Comparison of ENCODE assay signal across 8 mouse cellular contexts in the genomic region with DNA sequence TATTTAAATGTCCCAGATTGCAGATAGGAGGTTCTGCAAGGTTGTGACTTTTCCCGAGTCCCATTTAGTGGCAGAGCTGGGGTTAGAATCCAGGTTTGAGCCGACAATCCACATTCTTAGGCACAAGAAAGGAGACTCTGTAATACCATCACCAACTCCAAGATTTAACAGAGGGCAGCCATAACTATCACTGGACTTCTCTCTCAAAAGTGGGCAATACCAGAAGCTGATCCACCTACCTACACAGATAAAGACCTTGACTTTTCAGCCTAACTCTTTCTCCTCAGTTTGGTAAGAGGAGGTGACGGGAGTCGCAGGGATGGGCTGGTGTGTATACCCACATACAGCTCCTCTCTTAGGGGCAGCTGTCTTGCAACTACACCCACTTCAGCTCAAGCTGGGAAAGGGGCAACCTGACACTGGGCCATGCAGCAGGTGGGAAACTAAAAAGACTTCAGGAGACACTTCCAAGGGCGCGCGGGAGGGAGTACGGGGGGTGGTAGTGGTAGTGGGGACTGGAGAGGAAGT. TPM values are rescaled to one million over a fixed set of nuclear protein-coding genes. Genes with fewer than 3 reads are reported as not detected.
DNase-seq lines count a peak whose midpoint lies in the region; ATAC-seq and TF ChIP-seq lines count a peak whose summit lies in the region.

No protein-coding gene starts in this region.

- WGBS in kidney, postnatal 0 days = 7% methylated on average over 8 of the region's 8 CpGs
- 4% methylated on average over 8 of the region's 8 CpGs for WGBS in embryonic facial prominence, embryonic 10.5 days
- 3% methylated on average over 8 of the region's 8 CpGs for WGBS in neural tube, embryonic 12.5 days

- H3K9me3 ChIP-seq in kidney, postnatal 0 days (replicated peaks; ENCODE audit: low read length) = no peaks in the 10 kb centered on the region
- no peaks in the 10 kb centered on the region for H3K9me3 ChIP-seq in embryonic facial prominence, embryonic 10.5 days
- H3K9me3 ChIP-seq in neural tube, embryonic 12.5 days = no peaks in the 10 kb centered on the region

- peak overlapping the region; percentile 73 for H3K4me3 ChIP-seq in kidney, postnatal 0 days (replicated peaks; ENCODE audit: low read depth, low read length)
- H3K4me3 ChIP-seq in embryonic facial prominence, embryonic 10.5 days = peak overlapping the region; percentile 93
- H3K4me3 ChIP-seq in neural tube, embryonic 12.5 days = peak overlapping the region; percentile 48

- peak overlapping the region; percentile 95 for H3K4me2 ChIP-seq in kidney, postnatal 0 days (ENCODE audit: low read length)
- H3K4me2 ChIP-seq in neural tube, embryonic 12.5 days (replicated peaks) = peak overlapping the region; percentile 98

- no peak for ATAC-seq in kidney, postnatal 0 days (replicated peaks; ENCODE audit: low FRiP score, low read depth)
- ATAC-seq in neural tube, embryonic 12.5 days (ENCODE audit: low FRiP score, low read depth) = no peak

- DNase-seq in kidney, postnatal 0 days (ENCODE audit: low spot score) = no peak
- no peak for DNase-seq in kidney, adult 11 months
- DNase-seq in embryonic facial prominence, embryonic 10.5 days (ENCODE audit: low spot score) = no peak
- peak; percentile 41 for DNase-seq in induced T-regulatory cell, adult 2 months (ENCODE audit: low read depth)
- no peak for DNase-seq in right cerebral cortex, postnatal 4 days
- DNase-seq in natural killer cell, adult 2 months (ENCODE audit: low spot score in 2 of 2) = no peak
- DNase-seq in layer of hippocampus, adult 11-12 months (ENCODE audit: low spot score) = no peak

- H3K27ac ChIP-seq in kidney, postnatal 0 days = peak overlapping the region; percentile 99
- H3K27ac ChIP-seq in embryonic facial prominence, embryonic 10.5 days (replicated peaks) = peak overlapping the region; percentile 99
- H3K27ac ChIP-seq in neural tube, embryonic 12.5 days = peak overlapping the region; percentile 95

- H3K9ac ChIP-seq in kidney, postnatal 0 days (ENCODE audit: low read depth, low read length) = peak overlapping the region; percentile 64; the same call in 1 of the 2 replicates
- peak overlapping the region; percentile 95; the same call in 1 of the 2 replicates for H3K9ac ChIP-seq in neural tube, embryonic 12.5 days

- H3K36me3 ChIP-seq in kidney, postnatal 0 days (ENCODE audit: insufficient read depth, low read length) = no peaks in the 10 kb centered on the region
- peaks cover 21% of the 10 kb centered on the region for H3K36me3 ChIP-seq in embryonic facial prominence, embryonic 10.5 days (replicated peaks)
- peaks cover 8% of the 10 kb centered on the region for H3K36me3 ChIP-seq in neural tube, embryonic 12.5 days

- H3K27me3 ChIP-seq in kidney, postnatal 0 days (ENCODE audit: insufficient read depth, low read length) = no peaks in the 10 kb centered on the region
- H3K27me3 ChIP-seq in embryonic facial prominence, embryonic 10.5 days (replicated peaks; ENCODE audit: low read depth, poor library complexity, severe bottlenecking) = peaks cover 17% of the 10 kb centered on the region
- peaks cover 18% of the 10 kb centered on the region for H3K27me3 ChIP-seq in neural tube, embryonic 12.5 days (replicated peaks)

- peaks cover 42% of the 10 kb centered on the region for H3K4me1 ChIP-seq in kidney, postnatal 0 days (replicated peaks; ENCODE audit: insufficient read depth, low read length)
- peaks cover 97% of the 10 kb centered on the region for H3K4me1 ChIP-seq in embryonic facial prominence, embryonic 10.5 days
- H3K4me1 ChIP-seq in neural tube, embryonic 12.5 days = peaks cover 84% of the 10 kb centered on the region

- TF ChIP-seq CTCF in kidney, postnatal 0 days (IDR thresholded peaks at IDR 0.05; ENCODE audit: low read depth) = no peak

RNA-seq across cellular contexts. Expression of a gene that starts 3.5 kb away (rescaled TPM):
- polyA plus RNA-seq in kidney, postnatal 0 days (2015; fragmentation: Nextera tagmentation; extraction: Ambion mirVana) = 23.2 and 26.8 TPM in 2 replicates
- polyA plus RNA-seq in embryonic facial prominence, embryonic 10.5 days (2016; fragmentation: Nextera tagmentation; extraction: Ambion mirVana) = 39.8 and 39.9 TPM in 2 replicates
- polyA plus RNA-seq in neural tube, embryonic 12.5 days (2016; fragmentation: Nextera tagmentation; extraction: Ambion mirVana) = 48.6 and 52.4 TPM in 2 replicates

RNA-seq across cellular contexts. Expression of a gene that starts 19.0 kb away (rescaled TPM):
- polyA plus RNA-seq in kidney, postnatal 0 days (2015; fragmentation: Nextera tagmentation; extraction: Ambion mirVana) = 55.5 and 61.3 TPM in 2 replicates
- polyA plus RNA-seq in embryonic facial prominence, embryonic 10.5 days (2016; fragmentation: Nextera tagmentation; extraction: Ambion mirVana) = 19.8 and 23.1 TPM in 2 replicates
- polyA plus RNA-seq in neural tube, embryonic 12.5 days (2016; fragmentation: Nextera tagmentation; extraction: Ambion mirVana) = 13.7 TPM in 2 replicates

RNA-seq across cellular contexts. Expression of a gene that starts 21.6 kb away (rescaled TPM):
- 16.6 and 19.8 TPM in 2 replicates for polyA plus RNA-seq in kidney, postnatal 0 days (2015; fragmentation: Nextera tagmentation; extraction: Ambion mirVana)
- 49.3 and 50.2 TPM in 2 replicates for polyA plus RNA-seq in embryonic facial prominence, embryonic 10.5 days (2016; fragmentation: Nextera tagmentation; extraction: Ambion mirVana)
- 48.5 and 49.9 TPM in 2 replicates for polyA plus RNA-seq in neural tube, embryonic 12.5 days (2016; fragmentation: Nextera tagmentation; extraction: Ambion mirVana)

RNA-seq across cellular contexts. Expression of a gene that starts 21.7 kb away (rescaled TPM):
- 183 and 198 TPM in 2 replicates for polyA plus RNA-seq in kidney, postnatal 0 days (2015; fragmentation: Nextera tagmentation; extraction: Ambion mirVana)
- 136 and 137 TPM in 2 replicates for polyA plus RNA-seq in embryonic facial prominence, embryonic 10.5 days (2016; fragmentation: Nextera tagmentation; extraction: Ambion mirVana)
- polyA plus RNA-seq in neural tube, embryonic 12.5 days (2016; fragmentation: Nextera tagmentation; extraction: Ambion mirVana) = 105 and 111 TPM in 2 replicates

RNA-seq across cellular contexts. Expression of a gene that starts 47.8 kb away (rescaled TPM):
- polyA plus RNA-seq in kidney, postnatal 0 days (2015; fragmentation: Nextera tagmentation; extraction: Ambion mirVana) = 38.0 and 42.3 TPM in 2 replicates
- 46.2 and 55.9 TPM in 2 replicates for polyA plus RNA-seq in embryonic facial prominence, embryonic 10.5 days (2016; fragmentation: Nextera tagmentation; extraction: Ambion mirVana)
- 87.1 and 93.0 TPM in 2 replicates for polyA plus RNA-seq in neural tube, embryonic 12.5 days (2016; fragmentation: Nextera tagmentation; extraction: Ambion mirVana)
